Comparison of ENCODE assay signal across 12 mouse cellular contexts in the genomic region with DNA sequence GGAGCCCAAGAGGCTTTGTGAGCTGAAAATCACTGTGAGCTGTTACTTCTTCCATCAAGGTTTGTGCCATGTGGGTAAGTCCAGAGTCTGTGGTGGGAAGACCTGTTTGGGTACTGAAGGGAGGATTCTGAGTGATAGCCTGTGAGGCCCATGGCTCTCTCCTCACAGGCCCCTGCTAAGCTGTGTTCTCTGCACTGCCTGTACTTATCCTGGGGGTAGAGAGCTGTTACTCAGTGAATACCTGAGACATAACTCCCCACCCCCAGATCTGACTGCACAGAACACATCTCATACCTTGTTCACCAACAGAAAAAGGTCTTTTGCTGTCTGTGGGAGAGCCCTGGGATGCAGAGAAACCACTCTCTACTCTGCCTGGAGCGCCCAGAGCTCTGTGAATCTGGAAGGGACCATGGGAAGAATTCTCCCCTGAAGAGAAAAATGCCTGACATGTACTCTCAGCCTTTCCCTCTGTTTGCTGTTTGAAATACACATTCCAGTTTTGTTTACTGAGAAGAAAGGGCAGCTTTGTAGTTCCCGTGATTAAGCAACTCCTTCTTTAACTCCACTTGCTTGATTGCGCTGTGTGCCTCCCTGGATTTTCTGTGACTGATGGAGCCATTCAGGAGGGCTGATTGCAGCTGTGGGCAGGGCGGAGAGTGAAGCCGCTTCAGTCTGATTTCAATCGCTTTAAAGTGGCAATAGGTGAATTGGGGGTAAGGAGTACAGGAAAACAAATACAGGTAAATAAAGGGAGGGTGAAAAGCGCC.
DNase-seq lines count a peak whose midpoint lies in the region; ATAC-seq lines count a peak whose summit lies in the region.
"Had no signal": no experiment of that assay in that cellular context is flagged by ENCODE, and none has a peak within 500 bp of the region (broad histone marks: within the 10 kb centered on the region; RNA-seq: fewer than 3 reads in every experiment).

No protein-coding gene starts in this region.

- no peak overlapping the region for H3K4me2 ChIP-seq in intestine, embryonic 15.5 days (replicated peaks)
- no peak overlapping the region for H3K4me2 ChIP-seq in intestine, embryonic 16.5 days (ENCODE audit: low read depth, low read length)
- H3K4me2 ChIP-seq in embryonic facial prominence, embryonic 11.5 days (ENCODE audit: low read depth, low read length): no peak overlapping the region
- H3K4me2 ChIP-seq in stomach, embryonic 16.5 days (ENCODE audit: low read depth, low read length): no peak overlapping the region
- H3K4me2 ChIP-seq: hindbrain, embryonic 12.5 days had no signal

- no peak overlapping the region for H3K4me3 ChIP-seq in intestine, embryonic 15.5 days (replicated peaks)
- H3K4me3 ChIP-seq in intestine, embryonic 16.5 days (ENCODE audit: low read length): no peak overlapping the region
- H3K4me3 ChIP-seq in embryonic facial prominence, embryonic 11.5 days (ENCODE audit: low read depth, low read length): no peak overlapping the region
- H3K4me3 ChIP-seq in stomach, embryonic 16.5 days (replicated peaks; ENCODE audit: low read length): no peak overlapping the region
- H3K4me3 ChIP-seq: hindbrain, embryonic 12.5 days had no signal

- H3K36me3 ChIP-seq in intestine, embryonic 15.5 days: no peaks in the 10 kb centered on the region
- no peaks in the 10 kb centered on the region for H3K36me3 ChIP-seq in intestine, embryonic 16.5 days (ENCODE audit: control insufficient read depth, insufficient read depth, low read length)
- no peaks in the 10 kb centered on the region for H3K36me3 ChIP-seq in embryonic facial prominence, embryonic 11.5 days (replicated peaks; ENCODE audit: control insufficient read depth, insufficient read depth, low read depth, low read length)
- no peaks in the 10 kb centered on the region for H3K36me3 ChIP-seq in stomach, embryonic 16.5 days (ENCODE audit: control insufficient read depth, insufficient read depth, low read length)
- H3K36me3 ChIP-seq: hindbrain, embryonic 12.5 days had no signal

- ATAC-seq in intestine, embryonic 15.5 days: peak; percentile 59; the same call in 1 of the 2 replicates
- no peak for ATAC-seq in intestine, embryonic 16.5 days
- no peak for ATAC-seq in embryonic facial prominence, embryonic 11.5 days (replicated peaks; ENCODE audit: insufficient number of reproducible peaks, low FRiP score, low TSS enrichment, low read depth)
- no peak for ATAC-seq in stomach, embryonic 16.5 days (ENCODE audit: insufficient read depth, low FRiP score)
- no peak for ATAC-seq in erythroblast, adult 5-6 weeks (replicated peaks; ENCODE audit: low FRiP score, poor library complexity, severe bottlenecking)

- H3K9ac ChIP-seq in intestine, embryonic 15.5 days: no peak overlapping the region
- no peak overlapping the region for H3K9ac ChIP-seq in intestine, embryonic 16.5 days (ENCODE audit: low read depth, low read length)
- no peak overlapping the region for H3K9ac ChIP-seq in embryonic facial prominence, embryonic 11.5 days (replicated peaks; ENCODE audit: low read length)
- H3K9ac ChIP-seq in stomach, embryonic 16.5 days (ENCODE audit: low read length): 0 out of 2 replicates have a peak overlapping the region, but pooled peaks have one; percentile 7
- H3K9ac ChIP-seq: hindbrain, embryonic 12.5 days had no signal

- DNase-seq in embryonic facial prominence, embryonic 11.5 days (ENCODE audit: low spot score): peak; percentile 44
- peak; percentile 69 to 71 for DNase-seq in lung, adult 18-20 months
- no peak for DNase-seq in kidney, postnatal 36 days
- DNase-seq: cerebellum, adult 9-11 months; kidney, adult 9 months; right cerebral cortex, postnatal 14 days; thymus, adult 2 months had no signal

- H3K27ac ChIP-seq in intestine, embryonic 15.5 days: no peak overlapping the region
- H3K27ac ChIP-seq in intestine, embryonic 16.5 days (ENCODE audit: low read length): no peak overlapping the region
- 0 out of 2 replicates have a peak overlapping the region, but pooled peaks have one; percentile 38 for H3K27ac ChIP-seq in embryonic facial prominence, embryonic 11.5 days (replicated peaks; ENCODE audit: low read depth, low read length)
- H3K27ac ChIP-seq in stomach, embryonic 16.5 days (ENCODE audit: low read length): peak overlapping the region; percentile 64; the same call in 1 of the 2 replicates
- H3K27ac ChIP-seq: hindbrain, embryonic 12.5 days had no signal

- 0 out of 2 replicates have a peak, but pooled peaks cover 6% of the 10 kb centered on the region for H3K4me1 ChIP-seq in intestine, embryonic 15.5 days (replicated peaks)
- no peaks in the 10 kb centered on the region; the same call in 1 of the 2 replicates for H3K4me1 ChIP-seq in intestine, embryonic 16.5 days (ENCODE audit: control insufficient read depth, insufficient read depth, low read length)
- H3K4me1 ChIP-seq in embryonic facial prominence, embryonic 11.5 days (ENCODE audit: control insufficient read depth, insufficient read depth, low read length): no peaks in the 10 kb centered on the region; the same call in 1 of the 2 replicates
- peaks cover 14% of the 10 kb centered on the region; the same call in 1 of the 2 replicates for H3K4me1 ChIP-seq in stomach, embryonic 16.5 days (ENCODE audit: control insufficient read depth, insufficient read depth, low read length)

- 23% methylated on average over 7 of the region's 7 CpGs for WGBS in intestine, embryonic 15.5 days
- 25% methylated on average over 7 of the region's 7 CpGs for WGBS in intestine, embryonic 16.5 days
- 33% methylated on average over 7 of the region's 7 CpGs for WGBS in embryonic facial prominence, embryonic 11.5 days
- 29% methylated on average over 7 of the region's 7 CpGs for WGBS in stomach, embryonic 16.5 days

- H3K9me3 ChIP-seq in intestine, embryonic 15.5 days: no peaks in the 10 kb centered on the region
- H3K9me3 ChIP-seq in intestine, embryonic 16.5 days (ENCODE audit: control insufficient read depth, low read length): no peaks in the 10 kb centered on the region
- no peaks in the 10 kb centered on the region for H3K9me3 ChIP-seq in embryonic facial prominence, embryonic 11.5 days (replicated peaks; ENCODE audit: control insufficient read depth, low read length)
- no peaks in the 10 kb centered on the region for H3K9me3 ChIP-seq in stomach, embryonic 16.5 days (replicated peaks; ENCODE audit: control insufficient read depth, low read length)
- H3K9me3 ChIP-seq: hindbrain, embryonic 12.5 days had no signal

- H3K27me3 ChIP-seq in intestine, embryonic 15.5 days (replicated peaks): no peaks in the 10 kb centered on the region
- no peaks in the 10 kb centered on the region for H3K27me3 ChIP-seq in intestine, embryonic 16.5 days (replicated peaks; ENCODE audit: control insufficient read depth, insufficient read depth, low read length)
- H3K27me3 ChIP-seq in embryonic facial prominence, embryonic 11.5 days (ENCODE audit: control insufficient read depth, insufficient read depth, low read length): no peaks in the 10 kb centered on the region
- H3K27me3 ChIP-seq in stomach, embryonic 16.5 days (ENCODE audit: control insufficient read depth, insufficient read depth, low read length): no peaks in the 10 kb centered on the region

Comparison
In these comparisons a context has a peak if more than half of its experiments do, and no peak if none do; other contexts are left out.
1. H3K27ac ChIP-seq: peak in embryonic facial prominence, embryonic 11.5 days (single experiment) and stomach, embryonic 16.5 days (single experiment); none in intestine, embryonic 15.5 days (single experiment) and intestine, embryonic 16.5 days (single experiment).
2. DNase-seq: peak in embryonic facial prominence, embryonic 11.5 days (single experiment) and lung, adult 18-20 months (2 of 2); none in kidney, postnatal 36 days (0 of 2).